Mouse (Mus musculus): ENCODE measurements at regions not wholly inside any gene's neighbourhood (a gene's known extent, or its start where the extent isn't known, plus 50 kb on each side); places are given as distances from the start of the nearest gene placed in this dataset.

DNA sequence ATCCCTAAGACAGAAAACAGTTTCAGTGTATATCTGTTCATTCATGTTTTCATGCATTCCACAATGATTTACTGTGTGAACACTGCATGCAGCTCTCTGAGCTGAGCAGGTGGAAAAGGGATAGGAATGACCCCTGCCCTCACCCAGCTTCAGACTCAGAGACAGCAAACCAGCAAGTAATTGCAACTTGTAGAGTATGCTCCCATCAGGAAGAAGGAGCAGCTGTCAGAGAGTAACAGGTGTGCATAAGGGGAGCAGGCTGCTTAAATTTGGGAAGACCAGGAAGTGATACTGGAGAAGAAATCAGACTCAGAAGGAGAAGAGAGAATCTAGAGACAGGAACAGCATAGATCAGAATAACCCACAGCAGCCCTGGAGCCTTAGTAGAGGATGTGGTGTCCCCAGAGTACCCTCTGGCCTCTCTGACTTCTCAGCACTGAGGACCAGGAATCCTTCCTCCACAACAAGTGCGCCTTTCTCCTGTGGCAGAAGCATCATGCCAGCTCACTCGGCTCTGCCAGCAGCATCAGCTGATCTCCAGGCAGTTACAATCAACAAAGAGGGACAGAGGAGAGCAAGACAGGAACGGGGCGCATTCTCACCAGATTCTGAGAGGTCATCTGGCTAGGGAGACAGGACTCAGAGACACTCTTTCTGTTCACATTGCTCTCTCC is 116.5 kb upstream of the Ncam1 start:
- Histone ChIP-seq H3K4me3 (replicated peaks; ENCODE audit: low read length) (no peak overlapping the region), H3K36me3 (ENCODE audit: control insufficient read depth, insufficient read depth, low read length) (no peaks in the 10 kb centered on the region), H3K27ac (replicated peaks; ENCODE audit: low read depth, low read length) (no peak overlapping the region), H3K4me2 (replicated peaks; ENCODE audit: low read depth, low read length, severe bottlenecking) (no peak overlapping the region), H3K9ac (ENCODE audit: low read depth, low read length, severe bottlenecking) (no peak overlapping the region), H3K4me1 (ENCODE audit: control insufficient read depth, insufficient read depth, low read length) (no peaks in the 10 kb centered on the region), H3K27me3 (ENCODE audit: control insufficient read depth, insufficient read depth, low read length) (no peaks in the 10 kb centered on the region), H3K9me3 (ENCODE audit: control insufficient read depth, low read length) (no peaks in the 10 kb centered on the region)
- WGBS = 75% methylated on average over 4 of the region's 4 CpGs
- DNase-seq (ENCODE audit: low spot score) (no peak), ATAC-seq (ENCODE audit: low FRiP score, low read depth) (no peak)
- TF ChIP-seq POLR2A (IDR thresholded peaks at IDR 0.05; ENCODE audit: borderline replicate concordance, extremely low read depth, insufficient read depth, insufficient read length) = no peak

DNA sequence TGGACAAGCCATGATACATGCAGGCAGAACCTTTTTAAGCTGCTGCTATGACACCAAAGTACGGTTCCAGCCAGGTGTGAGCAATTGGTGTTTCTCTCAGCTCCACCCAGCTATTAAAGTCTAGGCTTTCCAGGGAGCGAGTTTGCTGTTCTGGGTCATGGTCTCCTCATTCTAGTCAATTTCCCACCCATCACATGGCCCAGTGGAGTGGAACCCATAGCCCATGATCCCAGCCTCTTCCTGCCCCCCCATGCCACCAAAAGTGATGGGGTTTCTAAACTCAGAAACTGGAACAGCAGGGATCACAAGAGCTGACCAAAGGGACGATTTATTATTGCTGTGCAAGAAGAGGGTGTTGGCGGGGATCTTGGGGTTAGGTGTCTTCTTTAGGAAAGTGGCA is 115.0 kb upstream of the Ncam1 start:
- DNase-seq (ENCODE audit: low spot score) (no peak), ATAC-seq (ENCODE audit: low FRiP score, low read depth) (no peak)
- H3K9me3 ChIP-seq (ENCODE audit: control insufficient read depth, low read length) = no peaks in the 10 kb centered on the region
- TF ChIP-seq POLR2A (IDR thresholded peaks at IDR 0.05; ENCODE audit: borderline replicate concordance, extremely low read depth, insufficient read depth, insufficient read length) = no peak
- H3K36me3 ChIP-seq (ENCODE audit: control insufficient read depth, insufficient read depth, low read length) = no peaks in the 10 kb centered on the region
- no peak overlapping the region for H3K4me3 ChIP-seq (replicated peaks; ENCODE audit: low read length)
- no peaks in the 10 kb centered on the region for H3K4me1 ChIP-seq (ENCODE audit: control insufficient read depth, insufficient read depth, low read length)
- H3K4me2 ChIP-seq (replicated peaks; ENCODE audit: low read depth, low read length, severe bottlenecking) = no peak overlapping the region
- no peaks in the 10 kb centered on the region for H3K27me3 ChIP-seq (ENCODE audit: control insufficient read depth, insufficient read depth, low read length)
- H3K27ac ChIP-seq (replicated peaks; ENCODE audit: low read depth, low read length) = no peak overlapping the region
- no peak overlapping the region for H3K9ac ChIP-seq (ENCODE audit: low read depth, low read length, severe bottlenecking)
- WGBS = 77% methylated on average over 4 of the region's 4 CpGs

DNA sequence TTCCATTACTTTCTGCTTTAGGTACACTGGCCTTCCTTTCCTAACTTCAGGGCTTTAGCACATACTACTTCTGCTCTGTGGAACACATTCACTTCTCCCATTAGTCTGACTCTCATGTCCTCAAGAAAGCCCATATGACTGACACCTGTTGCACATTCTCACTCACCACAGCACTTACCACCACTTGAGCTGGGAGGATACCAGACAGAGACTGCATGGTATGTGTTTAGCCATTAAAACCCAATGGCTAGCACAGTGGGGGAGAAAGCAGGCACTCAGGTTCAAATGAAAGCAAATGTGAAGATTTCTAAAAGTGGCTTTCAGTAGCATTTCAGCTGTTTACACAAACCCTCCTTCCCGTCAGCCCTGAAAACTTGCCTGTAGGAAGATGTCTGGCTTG is 113.6 kb upstream of the Ncam1 start:
- Histone ChIP-seq H3K9ac (ENCODE audit: low read depth, low read length, severe bottlenecking) (no peak overlapping the region), H3K27ac (replicated peaks; ENCODE audit: low read depth, low read length) (no peak overlapping the region), H3K4me1 (ENCODE audit: control insufficient read depth, insufficient read depth, low read length) (no peaks in the 10 kb centered on the region), H3K4me3 (replicated peaks; ENCODE audit: low read length) (no peak overlapping the region), H3K4me2 (replicated peaks; ENCODE audit: low read depth, low read length, severe bottlenecking) (no peak overlapping the region), H3K27me3 (ENCODE audit: control insufficient read depth, insufficient read depth, low read length) (no peaks in the 10 kb centered on the region), H3K36me3 (ENCODE audit: control insufficient read depth, insufficient read depth, low read length) (no peaks in the 10 kb centered on the region), H3K9me3 (ENCODE audit: control insufficient read depth, low read length) (no peaks in the 10 kb centered on the region)
- WGBS = 67% methylated on average over 1 of the region's 1 CpGs
- no peak for ATAC-seq (ENCODE audit: low FRiP score, low read depth)
- no peak for DNase-seq (ENCODE audit: low spot score)
- TF ChIP-seq POLR2A (IDR thresholded peaks at IDR 0.05; ENCODE audit: borderline replicate concordance, extremely low read depth, insufficient read depth, insufficient read length) = no peak

DNA sequence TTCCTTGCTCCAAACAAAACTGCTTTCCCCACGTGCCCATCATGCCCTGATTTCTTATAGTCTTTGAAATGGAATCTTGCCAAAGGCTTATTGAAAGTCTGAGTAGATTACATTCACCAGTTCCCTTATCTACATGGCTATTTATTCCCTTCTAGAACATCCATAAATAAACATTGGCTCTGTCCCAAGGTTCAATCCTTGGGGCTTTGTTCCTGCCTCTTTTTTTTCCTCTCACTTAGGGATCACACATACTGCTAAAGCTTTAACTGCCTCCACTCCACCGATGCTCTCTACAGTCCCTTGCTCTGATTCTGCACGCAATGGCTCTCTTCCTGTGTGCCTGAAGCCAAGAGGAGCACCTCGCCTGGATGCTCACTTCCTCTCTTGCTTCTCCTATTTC is 107.6 kb upstream of the Ncam1 start:
- ATAC-seq (ENCODE audit: low FRiP score, low read depth) = no peak
- no peak for DNase-seq (ENCODE audit: low spot score)
- no peak overlapping the region for H3K27ac ChIP-seq (replicated peaks; ENCODE audit: low read depth, low read length)
- H3K9ac ChIP-seq (ENCODE audit: low read depth, low read length, severe bottlenecking) = no peak overlapping the region
- H3K9me3 ChIP-seq (ENCODE audit: control insufficient read depth, low read length) = no peaks in the 10 kb centered on the region
- H3K4me1 ChIP-seq (ENCODE audit: control insufficient read depth, insufficient read depth, low read length) = no peaks in the 10 kb centered on the region
- no peak for TF ChIP-seq POLR2A (IDR thresholded peaks at IDR 0.05; ENCODE audit: borderline replicate concordance, extremely low read depth, insufficient read depth, insufficient read length)
- no peak overlapping the region for H3K4me2 ChIP-seq (replicated peaks; ENCODE audit: low read depth, low read length, severe bottlenecking)
- H3K27me3 ChIP-seq (ENCODE audit: control insufficient read depth, insufficient read depth, low read length) = no peaks in the 10 kb centered on the region
- no peaks in the 10 kb centered on the region for H3K36me3 ChIP-seq (ENCODE audit: control insufficient read depth, insufficient read depth, low read length)
- WGBS = 58% methylated on average over 4 of the region's 4 CpGs
- H3K4me3 ChIP-seq (replicated peaks; ENCODE audit: low read length) = no peak overlapping the region

DNA sequence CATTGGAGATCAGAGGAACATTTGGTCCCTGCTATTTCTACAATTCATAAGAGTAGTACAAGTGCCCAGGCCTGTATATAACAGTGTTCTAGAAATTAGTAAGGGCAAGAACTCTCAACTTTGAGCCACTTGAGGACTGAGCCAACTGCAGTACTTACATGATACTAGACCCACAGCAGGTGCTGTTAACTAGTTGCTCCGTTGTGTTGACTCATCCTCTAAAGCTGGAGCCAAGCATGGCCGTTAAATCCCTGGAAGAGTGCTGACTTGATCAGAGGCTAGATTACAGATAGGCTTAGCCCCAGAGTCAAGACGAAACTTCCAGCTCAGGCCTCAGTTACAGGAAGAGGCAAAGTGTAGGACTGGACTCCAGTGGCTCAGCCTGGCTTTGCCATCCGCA is 107.0 kb upstream of the Ncam1 start:
- Histone ChIP-seq H3K9ac (ENCODE audit: low read depth, low read length, severe bottlenecking) (no peak overlapping the region), H3K27me3 (ENCODE audit: control insufficient read depth, insufficient read depth, low read length) (no peaks in the 10 kb centered on the region), H3K36me3 (ENCODE audit: control insufficient read depth, insufficient read depth, low read length) (no peaks in the 10 kb centered on the region), H3K4me3 (replicated peaks; ENCODE audit: low read length) (no peak overlapping the region), H3K9me3 (ENCODE audit: control insufficient read depth, low read length) (no peaks in the 10 kb centered on the region), H3K4me2 (replicated peaks; ENCODE audit: low read depth, low read length, severe bottlenecking) (no peak overlapping the region), H3K27ac (replicated peaks; ENCODE audit: low read depth, low read length) (no peak overlapping the region), H3K4me1 (ENCODE audit: control insufficient read depth, insufficient read depth, low read length) (no peaks in the 10 kb centered on the region)
- 75% methylated on average over 4 of the region's 4 CpGs for whole genome bisulfite sequencing
- ATAC-seq (ENCODE audit: low FRiP score, low read depth) = no peak
- TF ChIP-seq POLR2A (IDR thresholded peaks at IDR 0.05; ENCODE audit: borderline replicate concordance, extremely low read depth, insufficient read depth, insufficient read length) = no peak
- no peak for DNase-seq (ENCODE audit: low spot score)

DNA sequence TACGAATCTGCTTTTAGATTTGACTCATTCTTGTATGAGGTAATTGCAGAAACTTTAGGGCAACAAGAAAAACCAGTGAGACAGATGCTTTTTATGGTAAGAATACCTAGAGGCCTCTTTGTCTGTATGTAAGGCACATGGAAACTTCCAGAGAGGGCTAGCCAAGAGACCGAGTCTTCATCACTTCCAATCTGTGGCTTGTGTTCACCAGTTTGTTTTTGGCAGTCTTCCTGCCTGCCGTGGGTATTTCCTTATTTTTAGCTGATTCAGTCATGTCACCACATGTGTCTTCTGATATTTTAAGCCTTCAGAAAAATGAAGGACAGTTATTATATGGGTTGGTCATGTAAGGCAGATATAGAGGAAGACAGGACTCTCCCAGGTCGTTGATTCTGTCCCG is 100.2 kb upstream of the Ncam1 start:
- 76% methylated on average over 5 of the region's 5 CpGs for WGBS
- no peak for TF ChIP-seq POLR2A (IDR thresholded peaks at IDR 0.05; ENCODE audit: borderline replicate concordance, extremely low read depth, insufficient read depth, insufficient read length)
- Histone ChIP-seq H3K4me2 (replicated peaks; ENCODE audit: low read depth, low read length, severe bottlenecking) (no peak overlapping the region), H3K36me3 (ENCODE audit: control insufficient read depth, insufficient read depth, low read length) (no peaks in the 10 kb centered on the region), H3K27me3 (ENCODE audit: control insufficient read depth, insufficient read depth, low read length) (no peaks in the 10 kb centered on the region), H3K27ac (replicated peaks; ENCODE audit: low read depth, low read length) (no peak overlapping the region), H3K9ac (ENCODE audit: low read depth, low read length, severe bottlenecking) (no peak overlapping the region), H3K9me3 (ENCODE audit: control insufficient read depth, low read length) (no peaks in the 10 kb centered on the region), H3K4me1 (ENCODE audit: control insufficient read depth, insufficient read depth, low read length) (no peaks in the 10 kb centered on the region), H3K4me3 (replicated peaks; ENCODE audit: low read length) (no peak overlapping the region)
- DNase-seq (ENCODE audit: low spot score) (no peak), ATAC-seq (ENCODE audit: low FRiP score, low read depth) (no peak)

All from limb, embryonic 14.5 days (tissue).